Mouse (Mus musculus) midbrain, embryonic 13.5 days (tissue): Measurements from ENCODE around the gene Trim67. TPM values are rescaled to one million over a fixed set of nuclear protein-coding genes. Genes with fewer than 3 reads are reported as not detected.

ENCODE experiments used
- ATAC-seq: fragments of 200-750 bp; cut with Nextera tagmentation; 2 replicates; pipeline ENCODE4 v1.8.0; 2017; ENCODE audit warnings: mild to moderate bottlenecking, moderate TSS enrichment, moderate library complexity
- H3K27ac ChIP-seq: fragments of 300-500 bp; sonication (generic); 2 replicates; pipeline ENCODE4 v1.5.1; 2015; ENCODE audit warnings: inconsistent platforms, mild to moderate bottlenecking, moderate library complexity
- H3K27me3 ChIP-seq: fragments of 300-500 bp; sonication (generic); 2 replicates; pipeline ENCODE4 v1.6.1; 2015; ENCODE audit warnings: mild to moderate bottlenecking, inconsistent platforms
- H3K36me3 ChIP-seq: fragments of 300-500 bp; sonication (generic); 2 replicates; pipeline ENCODE4 v1.6.1; 2015; ENCODE audit warnings: mild to moderate bottlenecking, inconsistent platforms
- H3K4me1 ChIP-seq: fragments of 300-500 bp; sonication (generic); replicated peaks from 2 replicates; pipeline ENCODE4 v1.6.1; 2015; ENCODE audit warnings: inconsistent platforms
- H3K4me2 ChIP-seq: fragments of 300-500 bp; sonication (generic); replicated peaks from 2 replicates; pipeline ENCODE4 v1.6.1; 2015; ENCODE audit warnings: moderate library complexity, mild to moderate bottlenecking, inconsistent platforms
- H3K4me3 ChIP-seq: fragments of 300-500 bp; sonication (generic); replicated peaks from 2 replicates; pipeline ENCODE4 v1.5.1; 2015; ENCODE audit warnings: mild to moderate bottlenecking, inconsistent platforms
- H3K9ac ChIP-seq: fragments of 300-500 bp; sonication (generic); replicated peaks from 2 replicates; pipeline ENCODE4 v1.6.1; 2015; ENCODE audit warnings: mild to moderate bottlenecking, inconsistent platforms
- H3K9me3 ChIP-seq: fragments of 300-500 bp; sonication (generic); 2 replicates; pipeline ENCODE4 v1.6.1; 2016; ENCODE audit warnings: mild to moderate bottlenecking, inconsistent platforms
- WGBS: fragments of 180-500 bp; shearing (Covaris S2); methylation state at CpG from one replicate; pipeline ENCODE4 v1.1.7; 2015; 5-methylcytosine and 5-hydroxymethylcytosine counted together
- polyA plus RNA-seq: library from polyadenylated mRNA; unstranded; fragments of >200 nt; fragmentation: Nextera tagmentation; extraction: Ambion mirVana; gene quantifications from 2 replicates; pipeline ENCODE4 v1.2.1, GENCODE M21; 2015

Trim67 gene
- polyA plus RNA-seq, 1 experiment from 2014 or later: 17.6 TPM

DNA sequence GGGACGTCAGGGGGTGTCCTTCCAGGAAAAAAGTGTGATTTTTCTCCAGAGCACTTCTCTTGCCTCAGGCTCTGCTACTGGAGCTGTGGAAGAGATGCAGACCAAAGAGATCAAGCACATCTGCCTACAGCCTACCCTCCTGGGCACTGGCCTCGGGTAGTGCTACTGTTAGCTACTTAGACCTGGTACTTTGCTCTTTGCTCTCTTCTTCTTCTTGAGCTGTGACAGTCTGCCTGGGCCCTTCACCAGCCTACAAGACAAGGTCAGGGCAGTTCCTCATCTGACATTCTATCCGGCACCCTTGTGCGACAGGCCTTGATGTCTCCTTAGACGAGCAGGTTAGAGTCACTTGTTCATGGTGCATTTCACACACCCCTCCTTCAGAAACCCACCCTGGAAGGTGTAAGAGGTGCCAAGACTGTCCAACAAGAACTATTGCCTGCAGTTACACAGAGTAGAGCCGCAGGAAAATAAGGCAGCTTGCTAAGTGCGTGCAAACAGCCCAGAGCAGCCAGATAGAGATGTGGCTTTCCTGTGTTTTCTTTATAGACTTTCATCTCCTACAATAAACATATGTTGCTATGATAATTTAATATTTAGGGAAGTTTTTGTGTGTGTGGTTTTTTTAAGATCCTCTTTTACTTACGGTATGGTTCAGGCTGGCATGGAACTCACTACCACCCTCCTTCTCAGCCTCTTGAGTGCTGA, 3.0 kb downstream of the Trim67 start:
- H3K9ac ChIP-seq: peak overlapping the region; percentile 86
- H3K27me3 ChIP-seq: peaks cover 43% of the 10 kb centered on the region
- peak overlapping the region; percentile 82 for H3K4me2 ChIP-seq
- H3K4me3 ChIP-seq: peak overlapping the region; percentile 87
- H3K27ac ChIP-seq: no peak overlapping the region
- 73% methylated on average over 8 of the region's 8 CpGs for WGBS
- no peak for ATAC-seq
- peaks cover 71% of the 10 kb centered on the region for H3K4me1 ChIP-seq
- H3K9me3 ChIP-seq: no peaks in the 10 kb centered on the region
- H3K36me3 ChIP-seq: no peaks in the 10 kb centered on the region; the same call in 1 of the 2 replicates

DNA sequence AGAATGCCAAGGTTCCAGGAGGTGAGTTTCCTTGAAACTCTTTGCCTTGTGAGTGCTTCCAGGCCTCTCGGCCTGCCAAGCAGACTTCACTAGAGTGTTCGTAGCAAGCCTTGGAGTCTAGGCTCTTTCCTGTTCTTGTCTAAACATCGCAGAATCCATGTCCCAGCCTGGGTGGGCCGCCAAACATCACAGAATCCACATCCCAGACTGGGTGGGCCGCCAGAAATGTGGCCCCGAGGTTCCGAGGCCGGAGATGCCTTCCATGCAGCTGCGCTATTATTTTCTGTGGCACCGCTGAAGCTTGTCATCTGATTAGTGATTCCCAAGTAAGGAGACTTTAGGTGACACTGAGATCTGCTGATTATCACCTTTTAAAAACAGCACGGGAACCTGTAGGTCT, 7.7 kb downstream of the Trim67 start:
- ATAC-seq: no peak
- H3K9me3 ChIP-seq: no peaks in the 10 kb centered on the region
- H3K27me3 ChIP-seq: peaks cover 18% of the 10 kb centered on the region
- no peak overlapping the region for H3K9ac ChIP-seq
- peaks cover 3% of the 10 kb centered on the region; the same call in 1 of the 2 replicates for H3K36me3 ChIP-seq
- H3K4me3 ChIP-seq: no peak overlapping the region
- H3K27ac ChIP-seq: no peak overlapping the region
- H3K4me2 ChIP-seq: no peak overlapping the region
- WGBS: 45% methylated on average over 11 of the region's 11 CpGs
- peaks cover 34% of the 10 kb centered on the region for H3K4me1 ChIP-seq

DNA sequence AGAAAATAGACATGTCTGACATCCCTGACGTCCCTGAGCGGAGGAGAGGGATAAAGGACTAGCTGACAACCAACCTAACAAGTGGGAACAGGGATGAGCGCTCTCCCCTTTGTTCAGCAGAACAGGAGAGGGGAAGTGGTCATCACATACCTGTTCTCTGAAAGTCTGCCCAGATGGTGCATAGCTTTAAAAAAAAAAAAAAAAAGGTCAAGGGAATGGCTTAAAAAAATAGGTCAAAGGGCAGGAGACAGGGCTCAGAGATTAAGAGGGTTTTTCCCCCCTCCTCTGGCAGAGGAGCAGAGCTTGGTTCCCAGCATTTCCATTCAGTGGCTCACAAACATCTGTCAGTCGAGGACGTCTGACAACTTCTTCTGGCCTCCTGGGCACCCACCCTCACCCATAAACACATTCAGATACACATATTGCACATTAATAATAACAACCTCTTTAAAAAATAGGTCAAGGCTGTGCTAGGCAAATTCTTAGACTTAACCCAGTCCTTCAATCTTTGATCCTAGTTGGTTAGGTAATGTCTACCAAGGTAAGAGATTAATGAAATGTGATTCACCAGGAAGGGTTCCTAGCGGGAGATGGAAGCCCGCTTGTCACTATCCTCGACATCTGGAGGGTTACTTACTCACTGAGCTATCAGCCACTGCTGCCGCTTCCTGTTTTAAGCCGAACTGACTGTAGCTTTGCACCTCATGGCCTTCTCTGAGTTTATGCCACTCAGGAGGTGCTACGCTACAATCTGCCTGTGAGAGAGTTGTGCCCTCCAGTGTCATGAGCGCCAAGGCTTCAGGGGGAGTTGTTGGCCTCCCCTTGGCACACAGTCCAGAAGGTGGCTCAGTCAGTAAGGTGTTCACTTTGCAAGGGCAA, 11.2 kb downstream of the Trim67 start:
- Histone ChIP-seq H3K4me2 (no peak overlapping the region), H3K4me1 (peaks cover 8% of the 10 kb centered on the region), H3K27me3 (peaks cover 2% of the 10 kb centered on the region; the same call in 1 of the 2 replicates), H3K27ac (no peak overlapping the region), H3K4me3 (no peak overlapping the region), H3K9ac (no peak overlapping the region), H3K9me3 (no peaks in the 10 kb centered on the region), H3K36me3 (0 out of 2 replicates have a peak, but pooled peaks cover 4% of the 10 kb centered on the region)
- no peak for ATAC-seq
- WGBS: 74% methylated on average over 12 of the region's 12 CpGs

DNA sequence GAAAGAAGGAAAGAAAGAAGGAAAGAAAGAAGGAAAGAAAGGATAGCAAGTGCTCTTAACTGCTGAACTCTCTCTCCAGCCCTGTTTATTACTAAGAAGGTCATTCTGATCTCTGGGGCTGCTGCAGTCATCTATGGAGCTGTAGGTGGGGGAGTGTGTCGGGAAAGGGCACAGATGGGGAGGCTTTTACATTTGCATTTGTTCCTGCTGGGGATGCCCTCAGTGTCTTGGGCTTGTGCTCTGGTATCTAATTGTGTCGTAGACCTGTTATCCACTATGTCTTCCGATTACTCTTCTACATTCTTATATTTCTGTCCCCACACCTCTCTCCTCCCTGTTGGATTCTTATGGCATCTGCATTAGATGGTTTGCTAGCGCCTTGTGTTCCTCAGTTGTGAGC, 13.1 kb downstream of the Trim67 start:
- peaks cover 17% of the 10 kb centered on the region for H3K4me1 ChIP-seq
- 0 out of 2 replicates have a peak, but pooled peaks cover 4% of the 10 kb centered on the region for H3K36me3 ChIP-seq
- no peak overlapping the region for H3K4me3 ChIP-seq
- no peak overlapping the region for H3K4me2 ChIP-seq
- WGBS: 90% methylated on average over 4 of the region's 4 CpGs
- no peak overlapping the region for H3K27ac ChIP-seq
- H3K9me3 ChIP-seq: no peaks in the 10 kb centered on the region
- H3K9ac ChIP-seq: no peak overlapping the region
- peaks cover 2% of the 10 kb centered on the region; the same call in 1 of the 2 replicates for H3K27me3 ChIP-seq
- ATAC-seq: no peak

DNA sequence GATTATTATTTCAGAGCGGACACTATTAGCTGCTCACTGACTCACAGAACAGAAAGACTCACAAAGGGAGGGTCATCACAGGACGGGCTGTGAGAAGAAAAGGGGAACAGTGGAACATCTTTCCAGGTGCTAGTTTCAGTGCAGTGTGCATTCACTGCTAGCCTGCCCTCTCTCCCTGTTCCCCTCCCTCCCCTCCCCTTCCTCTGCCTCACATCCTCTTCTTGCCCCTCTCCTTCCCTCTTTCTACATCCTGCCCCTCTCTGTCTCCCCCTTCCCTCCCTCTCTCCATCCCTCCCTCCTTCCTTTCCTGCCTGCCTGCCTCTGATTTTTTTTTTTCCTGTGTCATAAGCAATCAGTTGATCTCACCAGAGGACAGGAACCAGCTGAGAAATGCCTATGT, 16.5 kb downstream of the Trim67 start:
- no peak overlapping the region for H3K27ac ChIP-seq
- 0 out of 2 replicates have a peak, but pooled peaks cover 2% of the 10 kb centered on the region for H3K27me3 ChIP-seq
- H3K9me3 ChIP-seq: no peaks in the 10 kb centered on the region
- H3K9ac ChIP-seq: no peak overlapping the region; the same call in 1 of the 2 replicates
- no peak overlapping the region for H3K4me3 ChIP-seq
- 51% methylated on average over 2 of the region's 2 CpGs for WGBS
- peaks cover 21% of the 10 kb centered on the region for H3K4me1 ChIP-seq
- H3K4me2 ChIP-seq: no peak overlapping the region
- ATAC-seq: no peak
- H3K36me3 ChIP-seq: 0 out of 2 replicates have a peak, but pooled peaks cover 4% of the 10 kb centered on the region

DNA sequence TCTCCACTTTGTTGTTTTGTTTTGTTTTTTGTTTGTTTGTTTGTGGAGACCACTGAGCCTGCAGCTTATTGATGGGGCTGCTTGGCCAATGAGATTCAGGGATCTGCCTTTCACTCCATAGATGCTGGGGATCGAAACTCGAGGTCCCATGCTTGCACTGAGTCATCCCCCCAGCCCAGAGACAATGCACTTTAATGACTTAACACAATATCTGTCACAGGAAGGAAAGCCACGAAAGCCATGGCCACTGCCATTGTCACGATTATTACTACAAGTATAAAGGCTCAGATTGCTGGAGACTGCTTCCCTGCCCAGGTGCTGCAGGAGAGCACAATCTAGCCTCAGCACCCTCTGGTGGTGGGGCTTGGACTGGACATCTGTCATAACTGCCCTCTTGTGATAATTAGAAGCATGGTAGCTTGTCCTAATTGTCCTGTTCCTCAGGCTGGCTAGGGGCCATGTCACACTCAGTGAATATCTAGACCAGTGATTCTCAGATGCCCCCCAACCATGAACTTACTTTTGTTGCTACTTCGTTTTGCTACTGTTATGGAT, 17.2 kb downstream of the Trim67 start:
- no peak for ATAC-seq
- H3K27me3 ChIP-seq: 0 out of 2 replicates have a peak, but pooled peaks cover 2% of the 10 kb centered on the region
- 69% methylated on average over 5 of the region's 5 CpGs for WGBS
- peaks cover 7% of the 10 kb centered on the region for H3K36me3 ChIP-seq
- no peak overlapping the region for H3K9ac ChIP-seq
- no peaks in the 10 kb centered on the region for H3K9me3 ChIP-seq
- H3K4me2 ChIP-seq: no peak overlapping the region
- no peak overlapping the region for H3K27ac ChIP-seq
- H3K4me3 ChIP-seq: no peak overlapping the region
- peaks cover 21% of the 10 kb centered on the region for H3K4me1 ChIP-seq

DNA sequence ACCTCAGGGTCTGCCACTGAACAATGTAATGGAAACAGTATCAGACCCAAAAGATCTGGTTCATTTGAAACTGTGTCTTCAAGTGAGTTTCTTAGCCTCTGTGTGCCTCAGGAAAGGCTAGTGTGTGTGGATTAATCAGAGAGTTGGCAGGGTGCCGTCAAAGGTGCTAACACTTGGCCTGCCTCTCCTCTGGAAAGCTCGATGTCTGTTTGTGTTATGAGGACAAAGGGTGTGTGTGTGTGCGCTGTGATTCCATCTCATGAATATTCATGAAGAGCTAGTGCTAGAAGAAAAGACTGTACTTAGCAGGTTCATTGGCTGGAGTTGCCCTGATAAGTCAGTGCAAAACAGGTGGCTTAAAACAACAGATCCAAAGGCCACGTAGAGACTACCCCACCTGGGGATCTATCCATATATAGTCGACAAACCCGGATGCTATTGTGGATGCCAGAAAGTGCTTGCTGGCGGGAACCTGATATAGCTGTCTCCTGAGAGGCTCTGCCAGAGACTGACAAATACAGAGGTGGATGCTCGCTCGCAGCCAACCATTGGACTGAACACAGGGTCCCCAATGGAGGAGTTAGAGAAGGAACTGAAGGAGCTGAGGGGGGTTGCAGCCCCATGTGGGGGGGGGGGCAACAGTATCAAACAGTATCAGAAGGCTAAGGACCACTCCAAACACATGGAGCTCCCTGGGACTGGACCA, 17.9 kb downstream of the Trim67 start:
- Histone ChIP-seq H3K4me2 (0 out of 2 replicates have a peak overlapping the region, but pooled peaks have one; percentile 6), H3K9me3 (no peaks in the 10 kb centered on the region), H3K27me3 (0 out of 2 replicates have a peak, but pooled peaks cover 2% of the 10 kb centered on the region), H3K27ac (0 out of 2 replicates have a peak overlapping the region, but pooled peaks have one; percentile 2), H3K4me1 (peaks cover 21% of the 10 kb centered on the region), H3K36me3 (peaks cover 10% of the 10 kb centered on the region), H3K4me3 (no peak overlapping the region), H3K9ac (no peak overlapping the region)
- peak; percentile 83 for ATAC-seq
- WGBS: 29% methylated on average over 9 of the region's 9 CpGs

DNA sequence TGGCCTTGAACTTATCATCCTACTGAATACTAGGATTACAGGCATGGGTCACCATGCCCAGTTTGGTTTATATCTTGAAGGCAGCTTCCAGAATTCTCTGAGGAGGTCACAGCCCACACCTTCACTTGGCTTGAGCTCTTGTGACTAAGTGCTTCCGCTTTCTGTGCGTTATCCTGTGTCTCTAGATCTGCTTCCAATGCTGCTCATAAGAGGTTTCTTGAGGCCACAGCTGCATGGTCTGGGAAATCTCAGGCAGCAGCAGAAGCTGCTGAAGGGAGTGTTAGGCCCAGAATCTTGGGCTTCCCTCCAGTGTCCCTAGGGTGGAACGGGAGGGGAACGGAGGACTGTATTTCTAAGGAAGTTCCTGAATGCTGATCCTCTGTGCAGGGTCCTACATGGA, 20.4 kb downstream of the Trim67 start:
- Histone ChIP-seq H3K4me2 (no peak overlapping the region), H3K9ac (no peak overlapping the region), H3K4me1 (peaks cover 21% of the 10 kb centered on the region), H3K36me3 (peaks cover 31% of the 10 kb centered on the region), H3K9me3 (peaks cover 3% of the 10 kb centered on the region; the same call in 1 of the 2 replicates), H3K27ac (no peak overlapping the region), H3K27me3 (no peaks in the 10 kb centered on the region), H3K4me3 (no peak overlapping the region)
- ATAC-seq: no peak
- 94% methylated on average over 4 of the region's 4 CpGs for WGBS

DNA sequence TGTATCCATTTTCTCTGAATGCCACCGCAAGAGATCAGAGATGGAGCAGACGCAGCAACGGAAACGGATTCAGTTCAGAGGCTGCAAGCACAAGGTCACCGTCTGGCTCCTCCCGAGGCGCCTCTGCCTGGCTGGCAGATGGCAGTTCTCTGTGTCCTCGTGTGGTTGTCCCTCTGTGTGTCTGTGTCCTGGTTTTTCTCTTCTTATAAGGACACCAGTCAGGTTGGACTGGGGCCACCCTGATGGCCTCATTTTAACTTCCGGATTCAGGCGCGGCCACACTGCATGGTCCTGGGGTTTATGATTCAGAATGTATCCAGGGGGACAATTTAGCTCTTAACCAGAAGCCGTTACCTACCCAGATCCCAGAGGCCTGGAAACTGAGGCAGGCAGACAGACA, 23.0 kb downstream of the Trim67 start:
- no peak overlapping the region for H3K4me2 ChIP-seq
- H3K9ac ChIP-seq: no peak overlapping the region
- no peak overlapping the region for H3K27ac ChIP-seq
- H3K4me3 ChIP-seq: no peak overlapping the region
- peaks cover 5% of the 10 kb centered on the region for H3K4me1 ChIP-seq
- WGBS: 91% methylated on average over 12 of the region's 12 CpGs
- H3K9me3 ChIP-seq: peaks cover 3% of the 10 kb centered on the region; the same call in 1 of the 2 replicates
- ATAC-seq: no peak
- peaks cover 19% of the 10 kb centered on the region; the same call in 1 of the 2 replicates for H3K27me3 ChIP-seq
- peaks cover 49% of the 10 kb centered on the region for H3K36me3 ChIP-seq

DNA sequence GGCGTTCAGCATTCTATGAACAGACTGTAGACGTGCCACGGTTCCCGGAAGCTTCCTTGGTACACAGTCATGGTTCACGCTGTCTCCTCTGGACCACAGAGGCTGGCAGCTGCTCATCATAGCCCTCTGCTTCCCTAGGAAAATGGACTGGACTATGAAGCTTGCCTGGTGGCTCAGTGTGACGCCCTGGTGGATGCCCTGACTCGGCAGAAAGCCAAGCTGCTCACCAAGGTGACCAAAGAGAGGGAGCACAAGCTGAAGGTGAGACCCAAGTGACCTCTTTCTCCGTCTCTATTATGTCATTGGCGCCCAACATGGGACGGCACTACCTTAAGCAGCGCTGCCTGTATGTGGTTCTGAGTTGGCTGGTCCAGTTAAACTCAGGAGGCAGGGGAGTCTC, 24.0 kb downstream of the Trim67 start:
- 94% methylated on average over 11 of the region's 11 CpGs for WGBS
- Histone ChIP-seq H3K4me3 (no peak overlapping the region), H3K4me1 (no peaks in the 10 kb centered on the region), H3K9me3 (peaks cover 3% of the 10 kb centered on the region; the same call in 1 of the 2 replicates), H3K36me3 (peaks cover 51% of the 10 kb centered on the region), H3K4me2 (no peak overlapping the region), H3K27ac (no peak overlapping the region), H3K27me3 (peaks cover 19% of the 10 kb centered on the region; the same call in 1 of the 2 replicates), H3K9ac (no peak overlapping the region)
- no peak for ATAC-seq

DNA sequence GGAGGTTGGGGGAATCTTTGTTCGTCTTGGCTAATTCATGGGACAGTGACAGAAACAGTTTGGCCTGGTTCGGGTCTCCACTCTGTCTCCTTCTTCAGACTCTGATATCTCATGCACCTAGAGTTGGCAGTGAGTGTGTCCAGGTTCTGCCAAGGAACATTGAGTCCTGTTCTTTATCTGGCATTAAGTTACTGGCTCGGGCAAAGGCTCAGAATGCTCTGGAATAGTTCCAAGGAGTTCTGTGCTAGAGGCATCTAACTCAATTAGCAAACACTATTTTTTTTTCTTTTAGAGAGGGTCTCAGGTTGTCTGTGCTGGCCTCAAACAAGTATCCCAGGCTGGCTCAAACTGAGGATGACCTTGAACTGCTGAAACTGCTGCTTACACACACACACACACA, 24.5 kb downstream of the Trim67 start:
- Histone ChIP-seq H3K4me1 (no peaks in the 10 kb centered on the region), H3K36me3 (peaks cover 56% of the 10 kb centered on the region), H3K27me3 (peaks cover 19% of the 10 kb centered on the region; the same call in 1 of the 2 replicates), H3K4me2 (no peak overlapping the region), H3K9ac (no peak overlapping the region), H3K4me3 (no peak overlapping the region), H3K27ac (no peak overlapping the region), H3K9me3 (peaks cover 3% of the 10 kb centered on the region; the same call in 1 of the 2 replicates)
- ATAC-seq: no peak
- WGBS: 94% methylated on average over 3 of the region's 3 CpGs
